Mouse (Mus musculus) thymus, adult 2 months (tissue): Measurements from ENCODE around the gene Rrp12. TPM values are rescaled to one million over a fixed set of nuclear protein-coding genes. Genes with fewer than 3 reads are reported as not detected.

ENCODE experiments used
- DNase-seq: peaks from one replicate; pipeline ENCODE4 v3.0.0; 2021
- H3K27ac ChIP-seq: fragments of 200-500 bp; 2 replicates; pipeline ENCODE4 v1.5.1; 2012; ENCODE audit warnings: low read length, control low read depth; ENCODE audit not compliant: control insufficient read depth, insufficient read depth
- H3K27me3 ChIP-seq: fragments of 200-500 bp; 2 replicates; pipeline ENCODE4 v1.6.1; 2012; ENCODE audit warnings: mild to moderate bottlenecking, low read length, moderate library complexity, mixed read lengths; ENCODE audit not compliant: control insufficient read depth, insufficient read depth
- H3K36me3 ChIP-seq: fragments of 200-500 bp; 2 replicates; pipeline ENCODE4 v1.6.1; 2012; ENCODE audit warnings: mild to moderate bottlenecking, low read length, moderate library complexity; ENCODE audit not compliant: control insufficient read depth, insufficient read depth
- H3K4me1 ChIP-seq: fragments of 200-500 bp; replicated peaks from 2 replicates; pipeline ENCODE4 v1.6.1; 2012; ENCODE audit warnings: low read length; ENCODE audit not compliant: control insufficient read depth, insufficient read depth
- H3K4me3 ChIP-seq: fragments of 200-500 bp; 2 replicates; pipeline ENCODE4 v1.5.1; 2012; ENCODE audit warnings: mild to moderate bottlenecking, low read length, control low read depth, moderate library complexity; ENCODE audit not compliant: control insufficient read depth, insufficient read depth
- CTCF ChIP-seq: fragments of 200-500 bp; IDR thresholded peaks from 2 replicates; pipeline ENCODE4 v1.5.1; 2012; ENCODE audit warnings: mild to moderate bottlenecking, control low read depth, low read length, moderate library complexity, borderline replicate concordance; ENCODE audit not compliant: control insufficient read depth, poor library complexity, insufficient read depth; ENCODE audit errors: extremely low read depth
- POLR2A ChIP-seq: fragments of 200-500 bp; IDR thresholded peaks from 2 replicates; pipeline ENCODE4 v1.6.1; 2012; ENCODE audit warnings: mild to moderate bottlenecking, low read length, control low read depth, moderate library complexity; ENCODE audit not compliant: control insufficient read depth, poor library complexity, insufficient read depth; ENCODE audit errors: extremely low read depth
- WGBS: fragments of 180-500 bp; shearing (Covaris S2); methylation state at CpG from one replicate; pipeline ENCODE4 v1.1.7; 2018; 5-methylcytosine and 5-hydroxymethylcytosine counted together
- polyA plus RNA-seq: library from polyadenylated mRNA; depleted of rRNA; stranded (reverse); fragments of >200 nt; gene quantifications from 2 replicates; pipeline ENCODE4 v1.2.3, GENCODE M21; 2012

Gene Rrp12
- polyA plus RNA-seq, 1 experiment = 9.7 TPM

DNA sequence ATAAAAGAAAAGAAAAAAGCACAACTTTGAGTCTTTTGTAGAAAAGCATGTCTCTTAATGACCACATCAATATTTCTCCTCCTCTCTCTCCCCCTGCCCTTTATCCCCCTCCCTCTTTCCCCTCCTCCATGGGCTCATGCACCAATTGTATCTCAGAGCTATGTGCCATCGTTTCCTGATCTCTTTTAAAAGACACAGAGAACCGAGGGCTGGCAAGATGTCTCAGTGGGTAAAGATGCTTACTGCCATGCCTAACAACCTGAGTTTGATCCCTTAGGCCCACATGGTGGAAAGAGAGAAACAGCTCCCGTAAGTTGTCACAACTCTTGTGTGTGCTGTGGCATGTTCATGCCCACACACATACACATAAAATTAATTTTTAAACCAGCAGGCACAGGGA is 59.3 kb downstream of the Rrp12 start:
- WGBS = 77% methylated on average over 3 of the region's 3 CpGs
- Histone ChIP-seq H3K4me3 (no peak overlapping the region), H3K36me3 (no peaks in the 10 kb centered on the region), H3K27me3 (no peaks in the 10 kb centered on the region), H3K4me1 (peaks cover 14% of the 10 kb centered on the region), H3K27ac (no peak overlapping the region)
- no peak for TF ChIP-seq POLR2A
- no peak for TF ChIP-seq CTCF
- no peak for DNase-seq

DNA sequence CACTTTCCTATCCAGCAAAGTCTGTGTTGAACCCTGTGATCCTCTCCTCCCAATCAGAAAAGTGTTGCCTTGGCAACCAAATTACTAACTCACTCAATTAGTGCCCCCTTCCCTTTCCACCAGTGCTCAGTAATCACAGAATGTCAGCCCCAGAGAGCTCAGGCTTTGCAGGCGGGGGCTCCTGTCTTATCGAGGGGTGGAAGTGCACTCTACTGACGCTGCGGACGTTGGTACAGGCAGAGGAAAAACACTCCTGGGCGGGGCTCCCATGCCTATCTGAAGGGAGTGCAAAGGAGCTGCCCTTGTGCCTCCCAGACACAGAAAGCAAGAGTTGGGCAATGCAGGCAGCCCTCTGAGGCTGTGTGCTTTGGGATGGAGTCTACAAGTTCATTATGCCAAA is 60.2 kb downstream of the Rrp12 start:
- 29% methylated on average over 6 of the region's 6 CpGs for WGBS
- Histone ChIP-seq H3K4me3 (no peak overlapping the region), H3K27me3 (no peaks in the 10 kb centered on the region), H3K36me3 (no peaks in the 10 kb centered on the region), H3K27ac (no peak overlapping the region), H3K4me1 (peaks cover 21% of the 10 kb centered on the region)
- TF ChIP-seq POLR2A (no peak), CTCF (no peak)
- DNase-seq = peak; percentile 21

DNA sequence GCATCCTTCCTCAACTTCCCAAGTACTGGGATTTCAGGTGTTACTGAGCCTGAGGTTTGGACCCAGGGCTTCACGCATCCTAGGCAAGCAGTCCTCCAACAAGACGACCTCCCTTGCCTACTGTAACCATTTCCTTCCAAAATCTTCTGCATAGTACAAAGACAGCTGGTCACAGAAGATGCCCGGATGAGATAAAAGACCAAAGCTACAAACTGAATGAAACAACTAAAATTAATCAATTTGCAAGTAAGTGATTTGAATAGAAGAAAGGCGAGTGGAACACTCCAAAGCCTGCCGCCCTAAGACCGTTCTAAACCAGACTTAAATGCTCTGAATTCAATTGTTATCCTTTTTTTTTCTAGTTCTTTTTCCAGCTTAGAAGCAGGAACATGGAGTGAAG is 60.6 kb downstream of the Rrp12 start:
- Histone ChIP-seq H3K36me3 (no peaks in the 10 kb centered on the region), H3K27ac (no peak overlapping the region), H3K4me3 (no peak overlapping the region), H3K27me3 (no peaks in the 10 kb centered on the region), H3K4me1 (peaks cover 21% of the 10 kb centered on the region)
- no peak for TF ChIP-seq POLR2A
- TF ChIP-seq CTCF = no peak
- 69% methylated on average over 6 of the region's 6 CpGs for WGBS
- DNase-seq = no peak

DNA sequence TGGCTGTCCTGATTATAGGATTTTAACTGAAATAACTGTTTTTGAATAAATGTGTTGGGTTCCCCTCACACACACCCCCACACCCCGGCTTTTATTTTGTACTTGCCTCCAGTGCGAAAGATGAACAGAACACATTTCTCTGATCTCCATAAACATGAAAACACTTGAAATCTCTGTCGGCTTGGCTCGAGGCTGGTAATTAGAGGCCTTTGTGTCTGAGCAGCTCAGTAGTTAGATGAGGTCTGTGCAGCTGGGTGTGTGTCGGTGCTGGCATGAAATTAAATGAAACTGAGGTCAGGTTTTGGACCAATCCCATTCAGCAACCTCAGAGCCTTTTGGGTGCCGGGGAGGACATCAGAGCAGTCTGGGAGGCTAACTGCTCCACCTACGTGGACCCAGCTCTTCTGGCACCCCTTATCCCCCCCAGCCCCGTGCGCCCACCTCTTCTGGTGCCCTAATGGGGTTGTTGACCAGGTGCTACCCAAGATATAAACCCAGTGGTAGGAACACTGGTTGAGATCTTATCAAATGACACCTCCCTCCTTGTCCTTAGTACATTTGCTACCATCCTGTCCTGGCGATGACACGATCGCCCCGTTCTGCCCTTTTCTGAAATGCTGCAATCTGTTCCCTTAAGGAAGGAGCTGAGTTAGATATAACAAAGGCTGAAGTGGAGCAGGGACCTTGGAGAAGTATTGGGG is 63.3 kb downstream of the Rrp12 start:
- DNase-seq = no peak
- H3K4me1 ChIP-seq = peaks cover 23% of the 10 kb centered on the region
- TF ChIP-seq CTCF = no peak
- no peak for TF ChIP-seq POLR2A
- no peak overlapping the region for H3K4me3 ChIP-seq
- no peaks in the 10 kb centered on the region for H3K27me3 ChIP-seq
- 92% methylated on average over 13 of the region's 13 CpGs for WGBS
- no peak overlapping the region for H3K27ac ChIP-seq
- no peaks in the 10 kb centered on the region for H3K36me3 ChIP-seq

DNA sequence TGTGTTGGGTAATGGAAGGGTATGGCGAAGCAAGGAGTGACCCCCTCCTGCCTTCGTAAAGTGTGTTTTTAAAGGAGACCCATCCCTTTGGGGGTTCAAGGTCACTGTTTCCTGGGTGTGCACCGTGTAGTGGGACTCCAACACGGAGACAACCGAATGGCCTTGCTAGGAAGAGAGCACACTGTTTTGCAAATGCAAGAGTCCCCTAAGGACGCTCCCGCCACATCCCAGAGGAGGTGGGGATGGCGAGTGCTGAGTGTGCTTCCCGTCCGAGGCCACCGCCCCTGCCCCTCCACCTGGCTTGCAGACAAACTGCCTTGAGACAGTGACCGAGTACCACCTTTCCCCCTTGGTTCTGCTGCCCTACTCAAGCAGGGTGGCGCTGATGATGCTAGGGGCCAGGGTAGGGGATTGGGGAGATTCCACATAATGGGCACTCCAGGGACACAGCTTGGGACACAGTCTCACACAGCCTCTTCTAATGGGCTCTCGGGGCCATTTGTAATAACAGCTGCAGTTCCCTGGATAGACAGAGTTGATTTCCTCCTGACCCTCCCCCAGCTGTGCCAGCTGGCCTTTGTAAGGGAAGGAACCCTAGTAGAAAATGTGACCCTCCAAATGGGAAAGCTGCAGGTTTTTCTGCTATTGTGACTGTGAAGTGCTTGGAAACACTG is 64.1 kb downstream of the Rrp12 start:
- Histone ChIP-seq H3K36me3 (no peaks in the 10 kb centered on the region), H3K4me1 (peaks cover 23% of the 10 kb centered on the region), H3K27me3 (no peaks in the 10 kb centered on the region), H3K27ac (no peak overlapping the region), H3K4me3 (peak overlapping the region; percentile 79; the same call in 1 of the 2 replicates)
- DNase-seq = no peak
- 78% methylated on average over 14 of the region's 14 CpGs for WGBS
- TF ChIP-seq POLR2A = no peak
- TF ChIP-seq CTCF = no peak

DNA sequence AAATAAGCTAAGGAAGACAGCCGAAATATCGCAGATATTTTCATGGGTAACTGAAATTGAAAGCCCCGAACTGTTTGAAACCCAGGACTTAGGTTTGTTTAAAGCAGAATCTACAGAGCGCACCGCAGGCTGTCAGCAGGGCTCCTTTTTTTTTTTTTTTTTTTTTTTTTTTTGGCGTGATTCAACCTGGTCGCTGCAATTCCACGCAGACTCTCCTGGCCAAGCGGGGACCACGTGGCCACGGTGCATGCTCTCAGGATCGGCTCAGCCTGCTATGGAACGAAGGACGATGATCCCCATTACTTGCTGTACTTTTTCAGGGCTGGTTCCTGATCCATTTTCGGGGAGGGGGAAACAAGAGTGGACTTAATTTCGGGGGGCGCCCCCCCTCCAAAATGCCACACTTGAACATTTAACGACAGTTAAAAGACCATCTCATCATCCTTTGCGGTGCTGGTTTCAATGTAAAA is 64.8 kb downstream of the Rrp12 start:
- Histone ChIP-seq H3K27me3 (no peaks in the 10 kb centered on the region), H3K27ac (no peak overlapping the region), H3K36me3 (no peaks in the 10 kb centered on the region), H3K4me3 (peak overlapping the region; percentile 79), H3K4me1 (peaks cover 23% of the 10 kb centered on the region)
- no peak for TF ChIP-seq CTCF
- TF ChIP-seq POLR2A = no peak
- WGBS = 3% methylated on average over 19 of the region's 19 CpGs
- DNase-seq = peak; percentile 14
